Mouse (Mus musculus): ENCODE measurements at regions not wholly inside any gene's neighbourhood (a gene's known extent, or its start where the extent isn't known, plus 50 kb on each side); places are given as distances from the start of the nearest gene placed in this dataset.

GRCm38 (mm10) chr1:161598167-161598566, 103.7 kb downstream of the Tnfsf18 start:
- H3K4me3 ChIP-seq (ENCODE audit: insufficient read depth, poor library complexity, severe bottlenecking), result no peak overlapping the region
- TF ChIP-seq MAX (IDR thresholded peaks at IDR 0.05), result no peak
- no peak for TF ChIP-seq CTCF (IDR thresholded peaks at IDR 0.05; ENCODE audit: control insufficient read depth, insufficient read depth, insufficient read length)
- no peak for TF ChIP-seq CEBPB (IDR thresholded peaks at IDR 0.05; ENCODE audit: low read depth)
- no peak for TF ChIP-seq FOSL1 (IDR thresholded peaks at IDR 0.05; ENCODE audit: insufficient read depth, low read length, poor library complexity, severe bottlenecking)
- no peak for TF ChIP-seq MYOD1 (IDR thresholded peaks at IDR 0.05; ENCODE audit: control insufficient read depth, insufficient read length, low read depth)
- TF ChIP-seq USF1 (IDR thresholded peaks at IDR 0.05; ENCODE audit: low read depth), result no peak
- no peak for TF ChIP-seq MYOG (IDR thresholded peaks at IDR 0.05; ENCODE audit: control insufficient read depth, extremely low read depth, insufficient read length)
- H3K79me3 ChIP-seq (ENCODE audit: low read depth), result no peaks in the 10 kb centered on the region
- H3K79me2 ChIP-seq (ENCODE audit: control insufficient read depth, insufficient read depth), result no peaks in the 10 kb centered on the region
- no peaks in the 10 kb centered on the region for H3K36me3 ChIP-seq (ENCODE audit: control insufficient read depth, insufficient read depth)
- no peaks in the 10 kb centered on the region for H3K27me3 ChIP-seq (ENCODE audit: control insufficient read depth, insufficient read depth, insufficient read length)
- no peak overlapping the region for H3ac ChIP-seq (ENCODE audit: control insufficient read depth, insufficient read length, low read depth)

- H3K79me2 ChIP-seq (ENCODE audit: control insufficient read depth, insufficient read depth), result no peaks in the 10 kb centered on the region
- H3K79me3 ChIP-seq (ENCODE audit: low read depth), result no peaks in the 10 kb centered on the region
- no peak overlapping the region for H3K4me3 ChIP-seq (ENCODE audit: insufficient read depth, poor library complexity, severe bottlenecking)
- TF ChIP-seq FOSL1 (IDR thresholded peaks at IDR 0.05; ENCODE audit: insufficient read depth, low read length, poor library complexity, severe bottlenecking) (no peak), MAX (IDR thresholded peaks at IDR 0.05) (no peak), MYOD1 (IDR thresholded peaks at IDR 0.05; ENCODE audit: control insufficient read depth, insufficient read length, low read depth) (no peak), CEBPB (IDR thresholded peaks at IDR 0.05; ENCODE audit: low read depth) (no peak), USF1 (IDR thresholded peaks at IDR 0.05; ENCODE audit: low read depth) (no peak), MYOG (IDR thresholded peaks at IDR 0.05; ENCODE audit: control insufficient read depth, extremely low read depth, insufficient read length) (no peak), CTCF (IDR thresholded peaks at IDR 0.05; ENCODE audit: control insufficient read depth, insufficient read depth, insufficient read length) (no peak)
- H3K36me3 ChIP-seq (ENCODE audit: control insufficient read depth, insufficient read depth), result no peaks in the 10 kb centered on the region
- no peak overlapping the region for H3ac ChIP-seq (ENCODE audit: control insufficient read depth, insufficient read length, low read depth)
- no peaks in the 10 kb centered on the region for H3K27me3 ChIP-seq (ENCODE audit: control insufficient read depth, insufficient read depth, insufficient read length)
These were observed 82.1 kb downstream of the Tnfsf18 start for GRCm38 (mm10) chr1:161576530-161576929.

- no peaks in the 10 kb centered on the region for H3K36me3 ChIP-seq (ENCODE audit: control insufficient read depth, insufficient read depth)
- no peaks in the 10 kb centered on the region for H3K79me2 ChIP-seq (ENCODE audit: control insufficient read depth, insufficient read depth)
- H3K27me3 ChIP-seq (ENCODE audit: control insufficient read depth, insufficient read depth, insufficient read length), result no peaks in the 10 kb centered on the region
- no peaks in the 10 kb centered on the region for H3K79me3 ChIP-seq (ENCODE audit: low read depth)
- no peak overlapping the region for H3ac ChIP-seq (ENCODE audit: control insufficient read depth, insufficient read length, low read depth)
- no peak overlapping the region for H3K4me3 ChIP-seq (ENCODE audit: insufficient read depth, poor library complexity, severe bottlenecking)
- TF ChIP-seq CTCF (IDR thresholded peaks at IDR 0.05; ENCODE audit: control insufficient read depth, insufficient read depth, insufficient read length) (no peak), MAX (IDR thresholded peaks at IDR 0.05) (no peak), USF1 (IDR thresholded peaks at IDR 0.05; ENCODE audit: low read depth) (no peak), MYOD1 (IDR thresholded peaks at IDR 0.05; ENCODE audit: control insufficient read depth, insufficient read length, low read depth) (no peak), FOSL1 (IDR thresholded peaks at IDR 0.05; ENCODE audit: insufficient read depth, low read length, poor library complexity, severe bottlenecking) (no peak), CEBPB (IDR thresholded peaks at IDR 0.05; ENCODE audit: low read depth) (no peak), MYOG (IDR thresholded peaks at IDR 0.05; ENCODE audit: control insufficient read depth, extremely low read depth, insufficient read length) (no peak)
These were observed 81.5 kb downstream of the Tnfsf18 start for GRCm38 (mm10) chr1:161575939-161576338.

- Histone ChIP-seq H3ac (ENCODE audit: control insufficient read depth, insufficient read length, low read depth) (no peak overlapping the region), H3K79me2 (ENCODE audit: control insufficient read depth, insufficient read depth) (no peaks in the 10 kb centered on the region), H3K4me3 (ENCODE audit: insufficient read depth, poor library complexity, severe bottlenecking) (no peak overlapping the region), H3K27me3 (ENCODE audit: control insufficient read depth, insufficient read depth, insufficient read length) (no peaks in the 10 kb centered on the region), H3K36me3 (ENCODE audit: control insufficient read depth, insufficient read depth) (no peaks in the 10 kb centered on the region), H3K79me3 (ENCODE audit: low read depth) (no peaks in the 10 kb centered on the region)
- TF ChIP-seq CTCF (IDR thresholded peaks at IDR 0.05; ENCODE audit: control insufficient read depth, insufficient read depth, insufficient read length) (no peak), MAX (IDR thresholded peaks at IDR 0.05) (no peak), MYOG (IDR thresholded peaks at IDR 0.05; ENCODE audit: control insufficient read depth, extremely low read depth, insufficient read length) (no peak), MYOD1 (IDR thresholded peaks at IDR 0.05; ENCODE audit: control insufficient read depth, insufficient read length, low read depth) (no peak), USF1 (IDR thresholded peaks at IDR 0.05; ENCODE audit: low read depth) (no peak), FOSL1 (IDR thresholded peaks at IDR 0.05; ENCODE audit: insufficient read depth, low read length, poor library complexity, severe bottlenecking) (no peak), CEBPB (IDR thresholded peaks at IDR 0.05; ENCODE audit: low read depth) (no peak)
These were observed 80.7 kb downstream of the Tnfsf18 start for GRCm38 (mm10) chr1:161575171-161575570.

- Histone ChIP-seq H3K4me3 (ENCODE audit: insufficient read depth, poor library complexity, severe bottlenecking) (no peak overlapping the region), H3K79me2 (ENCODE audit: control insufficient read depth, insufficient read depth) (no peaks in the 10 kb centered on the region), H3K27me3 (ENCODE audit: control insufficient read depth, insufficient read depth, insufficient read length) (no peaks in the 10 kb centered on the region), H3ac (ENCODE audit: control insufficient read depth, insufficient read length, low read depth) (no peak overlapping the region), H3K36me3 (ENCODE audit: control insufficient read depth, insufficient read depth) (no peaks in the 10 kb centered on the region), H3K79me3 (ENCODE audit: low read depth) (no peaks in the 10 kb centered on the region)
- TF ChIP-seq USF1 (IDR thresholded peaks at IDR 0.05; ENCODE audit: low read depth), result no peak
- no peak for TF ChIP-seq MAX (IDR thresholded peaks at IDR 0.05)
These were observed 76.3 kb downstream of the Tnfsf18 start for GRCm38 (mm10) chr1:161570762-161571161.

GRCm38 (mm10) chr1:161567826-161568225, 73.4 kb downstream of the Tnfsf18 start:
- H3K36me3 ChIP-seq (ENCODE audit: control insufficient read depth, insufficient read depth), result no peaks in the 10 kb centered on the region
- TF ChIP-seq CEBPB (IDR thresholded peaks at IDR 0.05; ENCODE audit: low read depth) (no peak), MAX (IDR thresholded peaks at IDR 0.05) (no peak), FOSL1 (IDR thresholded peaks at IDR 0.05; ENCODE audit: insufficient read depth, low read length, poor library complexity, severe bottlenecking) (no peak), MYOG (IDR thresholded peaks at IDR 0.05; ENCODE audit: control insufficient read depth, extremely low read depth, insufficient read length) (no peak), USF1 (IDR thresholded peaks at IDR 0.05; ENCODE audit: low read depth) (no peak), CTCF (IDR thresholded peaks at IDR 0.05; ENCODE audit: control insufficient read depth, insufficient read depth, insufficient read length) (no peak), MYOD1 (IDR thresholded peaks at IDR 0.05; ENCODE audit: control insufficient read depth, insufficient read length, low read depth) (no peak)
- H3K4me3 ChIP-seq (ENCODE audit: insufficient read depth, poor library complexity, severe bottlenecking), result no peak overlapping the region
- H3ac ChIP-seq (ENCODE audit: control insufficient read depth, insufficient read length, low read depth), result no peak overlapping the region
- no peaks in the 10 kb centered on the region for H3K79me3 ChIP-seq (ENCODE audit: low read depth)
- H3K79me2 ChIP-seq (ENCODE audit: control insufficient read depth, insufficient read depth), result no peaks in the 10 kb centered on the region
- H3K27me3 ChIP-seq (ENCODE audit: control insufficient read depth, insufficient read depth, insufficient read length), result no peaks in the 10 kb centered on the region

All from C2C12 (cell line).